9 mouse cellular contexts compared by ENCODE assay signal in the genomic region with DNA sequence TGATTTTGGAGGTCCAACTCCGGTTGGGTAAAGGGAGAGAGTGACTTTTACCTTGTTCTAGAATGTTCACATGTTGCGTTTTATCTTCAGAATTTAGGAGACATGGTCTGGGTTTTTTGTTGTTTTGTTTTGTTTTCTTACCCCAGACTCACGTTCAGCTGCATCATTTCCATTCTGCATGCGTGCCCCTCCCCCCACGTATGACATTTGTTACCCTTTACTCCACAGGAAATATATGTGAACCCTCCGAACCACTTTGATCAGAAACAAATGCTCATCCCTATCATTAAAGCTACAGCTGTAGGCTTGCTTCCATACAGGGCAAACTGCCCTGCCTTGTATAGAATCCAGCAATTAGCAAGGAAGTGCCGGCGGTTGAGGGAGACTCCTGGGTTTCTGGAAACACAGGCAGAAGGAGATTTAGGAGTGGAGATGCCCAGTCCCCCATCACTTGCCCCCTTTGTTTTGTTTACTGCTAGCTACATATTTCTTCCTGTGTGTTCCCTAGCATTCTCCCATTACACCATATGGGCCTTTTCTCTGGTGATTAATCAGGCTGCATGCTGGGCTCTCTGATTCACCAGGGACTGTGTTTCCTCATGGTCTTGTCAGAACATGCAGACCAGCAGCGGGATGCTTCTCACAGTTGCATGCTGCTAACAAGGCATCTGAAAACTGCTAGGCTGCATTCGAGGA.
DNase-seq lines count a peak whose midpoint lies in the region; ATAC-seq and TF ChIP-seq lines count a peak whose summit lies in the region.
"Had no signal": no experiment of that assay in that cellular context is flagged by ENCODE, and none has a peak within 500 bp of the region (broad histone marks: within the 10 kb centered on the region; RNA-seq: fewer than 3 reads in every experiment).

No protein-coding gene starts in this region.

- no peaks in the 10 kb centered on the region for H3K36me3 ChIP-seq in forebrain, embryonic 11.5 days (ENCODE audit: control insufficient read depth, insufficient read depth, low read length)
- H3K36me3 ChIP-seq: G1E had no signal

- H3K27me3 ChIP-seq in forebrain, embryonic 11.5 days (ENCODE audit: control insufficient read depth, insufficient read depth, low read length), result no peaks in the 10 kb centered on the region

- WGBS in forebrain, embryonic 11.5 days, result 33% methylated on average over 10 of the region's 10 CpGs

- ATAC-seq in forebrain, embryonic 11.5 days (replicated peaks; ENCODE audit: low FRiP score), result peak; percentile 72

- peak in 1 of 2 experiments; percentile 19 for DNase-seq in layer of hippocampus, adult 2 months (ENCODE audit: low spot score in 2 of 2)
- no peak for DNase-seq in layer of hippocampus, adult 9-10 months (ENCODE audit: low spot score)
- peak; percentile 40 for DNase-seq in cerebellum, adult 8-10 months
- DNase-seq in forebrain, embryonic 11.5 days (ENCODE audit: low spot score), result no peak
- DNase-seq in mesoderm, embryonic 11.5 days (ENCODE audit: low read depth, low spot score), result peak; percentile 64
- no peak for DNase-seq in thymus, postnatal 36 days
- DNase-seq in right cerebral cortex, postnatal 25 days, result no peak
- DNase-seq in spleen, adult 12 weeks (ENCODE audit: low spot score), result no peak

- H3K4me3 ChIP-seq in layer of hippocampus, adult 2 months, result no peak overlapping the region
- H3K4me3 ChIP-seq in forebrain, embryonic 11.5 days (ENCODE audit: low read depth, low read length), result no peak overlapping the region

- TF ChIP-seq CTCF in layer of hippocampus, adult 2 months (conservative IDR thresholded peaks at IDR 0.05), result no peak

- peak overlapping the region; percentile 23; the same call in 1 of the 2 replicates for H3K27ac ChIP-seq in layer of hippocampus, adult 2 months
- no peak overlapping the region for H3K27ac ChIP-seq in forebrain, embryonic 11.5 days (ENCODE audit: low read depth, low read length)

- H3K9me3 ChIP-seq in forebrain, embryonic 11.5 days (ENCODE audit: control insufficient read depth, low read length), result no peaks in the 10 kb centered on the region

- H3K4me2 ChIP-seq in forebrain, embryonic 11.5 days (ENCODE audit: low read depth, low read length, severe bottlenecking), result no peak overlapping the region

- peaks cover 14% of the 10 kb centered on the region for H3K4me1 ChIP-seq in forebrain, embryonic 11.5 days (replicated peaks; ENCODE audit: control insufficient read depth, insufficient read depth, low read length)

- no peak overlapping the region for H3K9ac ChIP-seq in forebrain, embryonic 11.5 days (ENCODE audit: low read length)

Comparison
In these comparisons a context has a peak if more than half of its experiments do, and no peak if none do; other contexts are left out.
1. DNase-seq: peak in cerebellum, adult 8-10 months (single experiment) and mesoderm, embryonic 11.5 days (single experiment); none in layer of hippocampus, adult 9-10 months (single experiment), forebrain, embryonic 11.5 days (single experiment), thymus, postnatal 36 days (0 of 2), right cerebral cortex, postnatal 25 days (single experiment) and spleen, adult 12 weeks (single experiment).